8 mouse cellular contexts compared by ENCODE assay signal in the genomic region with DNA sequence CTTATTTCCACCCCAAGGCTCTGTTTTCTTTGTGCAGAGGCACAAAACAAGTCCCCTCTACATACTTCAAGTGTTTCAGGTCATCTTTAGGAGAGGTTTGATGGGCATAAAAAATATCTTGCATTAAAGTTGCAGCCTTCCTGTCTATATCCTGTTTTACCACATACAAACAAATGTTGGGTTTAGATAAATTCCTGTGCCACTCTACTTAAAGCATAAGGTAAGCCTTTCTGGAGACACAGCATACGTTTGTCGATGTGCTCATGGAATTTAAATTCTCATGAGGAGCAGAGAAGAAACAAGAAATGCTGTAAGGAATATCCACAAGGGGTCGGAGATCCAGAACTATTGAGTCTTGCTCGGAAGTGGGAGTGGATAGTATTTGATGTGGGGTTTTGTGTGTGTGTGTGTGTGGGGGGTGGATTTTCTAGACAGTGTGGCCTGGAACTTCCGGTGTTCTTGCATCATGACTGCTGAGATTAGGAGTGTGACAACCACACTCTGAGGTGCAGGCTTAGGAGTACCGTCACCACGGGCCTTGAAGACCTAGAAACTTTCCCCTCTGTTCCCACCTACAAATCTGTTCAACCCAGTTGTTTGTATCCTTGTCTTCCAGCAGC. TPM values are rescaled to one million over a fixed set of nuclear protein-coding genes. Genes with fewer than 3 reads are reported as not detected.
DNase-seq lines count a peak whose midpoint lies in the region; ATAC-seq lines count a peak whose summit lies in the region.

No protein-coding gene starts in this region.

- peaks cover 25% of the 10 kb centered on the region for H3K36me3 ChIP-seq in kidney, embryonic 15.5 days
- no peaks in the 10 kb centered on the region; the same call in 1 of the 2 replicates for H3K36me3 ChIP-seq in embryonic facial prominence, embryonic 11.5 days (replicated peaks; ENCODE audit: control insufficient read depth, insufficient read depth, low read depth, low read length)
- no peaks in the 10 kb centered on the region for H3K36me3 ChIP-seq in limb, embryonic 11.5 days (ENCODE audit: control insufficient read depth, insufficient read depth, low read length)

- no peak for ATAC-seq in kidney, embryonic 15.5 days (replicated peaks; ENCODE audit: low FRiP score)
- ATAC-seq in embryonic facial prominence, embryonic 11.5 days (replicated peaks; ENCODE audit: insufficient number of reproducible peaks, low FRiP score, low TSS enrichment, low read depth): no peak
- no peak for ATAC-seq in limb, embryonic 11.5 days (ENCODE audit: insufficient number of reproducible peaks, low FRiP score, low TSS enrichment, low read depth)

- H3K27me3 ChIP-seq in kidney, embryonic 15.5 days: no peaks in the 10 kb centered on the region
- H3K27me3 ChIP-seq in embryonic facial prominence, embryonic 11.5 days (ENCODE audit: control insufficient read depth, insufficient read depth, low read length): no peaks in the 10 kb centered on the region
- H3K27me3 ChIP-seq in limb, embryonic 11.5 days (ENCODE audit: control insufficient read depth, insufficient read depth, low read length): no peaks in the 10 kb centered on the region

- H3K9ac ChIP-seq in kidney, embryonic 15.5 days: no peak overlapping the region
- H3K9ac ChIP-seq in embryonic facial prominence, embryonic 11.5 days (replicated peaks; ENCODE audit: low read length): no peak overlapping the region
- no peak overlapping the region for H3K9ac ChIP-seq in limb, embryonic 11.5 days (ENCODE audit: low read length)

- DNase-seq in kidney, postnatal 4 days: no peak
- no peak for DNase-seq in embryonic facial prominence, embryonic 11.5 days (ENCODE audit: low spot score)
- no peak for DNase-seq in limb, embryonic 11.5 days (ENCODE audit: low spot score)
- DNase-seq in natural killer cell, adult 2 months (ENCODE audit: low spot score in 2 of 2): peak; percentile 74 to 78
- DNase-seq in urinary bladder, adult 18-20 months (ENCODE audit: low spot score in 2 of 2): no peak
- DNase-seq in layer of hippocampus, postnatal 36 days: no peak
- DNase-seq in adrenal gland, postnatal 25 days: no peak

- H3K27ac ChIP-seq in kidney, embryonic 15.5 days: no peak overlapping the region
- no peak overlapping the region for H3K27ac ChIP-seq in embryonic facial prominence, embryonic 11.5 days (replicated peaks; ENCODE audit: low read depth, low read length)
- H3K27ac ChIP-seq in limb, embryonic 11.5 days (replicated peaks; ENCODE audit: low read depth, low read length): no peak overlapping the region

- H3K4me1 ChIP-seq in kidney, embryonic 15.5 days: peaks cover 27% of the 10 kb centered on the region
- H3K4me1 ChIP-seq in embryonic facial prominence, embryonic 11.5 days (ENCODE audit: control insufficient read depth, insufficient read depth, low read length): peaks cover 3% of the 10 kb centered on the region; the same call in 1 of the 2 replicates
- peaks cover 4% of the 10 kb centered on the region; the same call in 1 of the 2 replicates for H3K4me1 ChIP-seq in limb, embryonic 11.5 days (ENCODE audit: control insufficient read depth, insufficient read depth, low read length)

- peak overlapping the region; percentile 55 for H3K4me2 ChIP-seq in kidney, embryonic 15.5 days
- 0 out of 2 replicates have a peak overlapping the region, but pooled peaks have one; percentile 39 for H3K4me2 ChIP-seq in embryonic facial prominence, embryonic 11.5 days (ENCODE audit: low read depth, low read length)
- peak overlapping the region; percentile 48 for H3K4me2 ChIP-seq in limb, embryonic 11.5 days (ENCODE audit: low read depth, severe bottlenecking)

- H3K9me3 ChIP-seq in kidney, embryonic 15.5 days (replicated peaks): no peaks in the 10 kb centered on the region
- no peaks in the 10 kb centered on the region for H3K9me3 ChIP-seq in embryonic facial prominence, embryonic 11.5 days (replicated peaks; ENCODE audit: control insufficient read depth, low read length)
- H3K9me3 ChIP-seq in limb, embryonic 11.5 days (ENCODE audit: control insufficient read depth, low read length): no peaks in the 10 kb centered on the region

- peak overlapping the region; percentile 32 for H3K4me3 ChIP-seq in kidney, embryonic 15.5 days (replicated peaks)
- H3K4me3 ChIP-seq in embryonic facial prominence, embryonic 11.5 days (ENCODE audit: low read depth, low read length): no peak overlapping the region
- peak overlapping the region; percentile 20; the same call in 1 of the 2 replicates for H3K4me3 ChIP-seq in limb, embryonic 11.5 days (ENCODE audit: low read depth, low read length)

- whole genome bisulfite sequencing in kidney, embryonic 15.5 days: 84% methylated on average over 7 of the region's 7 CpGs
- WGBS in embryonic facial prominence, embryonic 11.5 days: 90% methylated on average over 7 of the region's 7 CpGs
- 92% methylated on average over 7 of the region's 7 CpGs for WGBS in limb, embryonic 11.5 days

RNA-seq across cellular contexts. Expression of a gene that starts 1.7 kb away (rescaled TPM):
- polyA plus RNA-seq in kidney, embryonic 15.5 days (2015; fragmentation: Nextera tagmentation; extraction: Ambion mirVana): 14.5 and 15.5 TPM in 2 replicates
- 13.2 and 15.1 TPM in 2 replicates for polyA plus RNA-seq in embryonic facial prominence, embryonic 11.5 days (2014; fragmentation: Nextera tagmentation; extraction: Ambion mirVana)
- 12.8 and 13.3 TPM in 2 replicates for polyA plus RNA-seq in limb, embryonic 11.5 days (2014; fragmentation: Nextera tagmentation; extraction: Ambion mirVana)
- total RNA-seq in layer of hippocampus, postnatal 36 days (2021): 10 to 100 TPM; 16.8 to 18.1 TPM
- total RNA-seq in adrenal gland, postnatal 25 days (2021): 13.8 and 14.8 TPM in 2 replicates

RNA-seq across cellular contexts. Expression of a gene that starts 1.7 kb away (rescaled TPM):
- polyA plus RNA-seq in kidney, embryonic 15.5 days (2015; fragmentation: Nextera tagmentation; extraction: Ambion mirVana): 67.7 and 71.6 TPM in 2 replicates
- polyA plus RNA-seq in embryonic facial prominence, embryonic 11.5 days (2014; fragmentation: Nextera tagmentation; extraction: Ambion mirVana): 71.8 and 84.0 TPM in 2 replicates
- polyA plus RNA-seq in limb, embryonic 11.5 days (2014; fragmentation: Nextera tagmentation; extraction: Ambion mirVana): 67.7 and 76.8 TPM in 2 replicates
- total RNA-seq in layer of hippocampus, postnatal 36 days (2021): 10 to 100 TPM; 49.5 to 50.4 TPM
- total RNA-seq in adrenal gland, postnatal 25 days (2021): 35.1 and 40.6 TPM in 2 replicates

RNA-seq across cellular contexts. Expression of a gene that starts 6.6 kb away (rescaled TPM):
- 2.7 and 2.9 TPM in 2 replicates for polyA plus RNA-seq in kidney, embryonic 15.5 days (2015; fragmentation: Nextera tagmentation; extraction: Ambion mirVana)
- polyA plus RNA-seq in embryonic facial prominence, embryonic 11.5 days (2014; fragmentation: Nextera tagmentation; extraction: Ambion mirVana): 2.0 and 2.5 TPM in 2 replicates
- 1.6 TPM in 2 replicates for polyA plus RNA-seq in limb, embryonic 11.5 days (2014; fragmentation: Nextera tagmentation; extraction: Ambion mirVana)
- total RNA-seq in layer of hippocampus, postnatal 36 days (2021): 1 to 10 TPM; 1.2 to 1.6 TPM
- total RNA-seq in adrenal gland, postnatal 25 days (2021): 1.1 TPM in 1 of 2 replicates, not detected in the other

RNA-seq across cellular contexts. Expression of a gene that starts 11.3 kb away (rescaled TPM):
- 0.93 and 1.9 TPM in 2 replicates for polyA plus RNA-seq in kidney, embryonic 15.5 days (2015; fragmentation: Nextera tagmentation; extraction: Ambion mirVana)
- polyA plus RNA-seq in embryonic facial prominence, embryonic 11.5 days (2014; fragmentation: Nextera tagmentation; extraction: Ambion mirVana): 0.28 and 0.42 TPM in 2 replicates
- polyA plus RNA-seq in limb, embryonic 11.5 days (2014; fragmentation: Nextera tagmentation; extraction: Ambion mirVana): 0.72 and 0.88 TPM in 2 replicates
- total RNA-seq in layer of hippocampus, postnatal 36 days (2021): 1 to 10 TPM in 1 of 2 experiments, under 1 TPM in 1; 0.96 to 1.1 TPM
- 1.0 and 1.1 TPM in 2 replicates for total RNA-seq in adrenal gland, postnatal 25 days (2021)

RNA-seq across cellular contexts. Expression of a gene that starts 24.7 kb away (rescaled TPM):
- 3.9 and 4.5 TPM in 2 replicates for polyA plus RNA-seq in kidney, embryonic 15.5 days (2015; fragmentation: Nextera tagmentation; extraction: Ambion mirVana)
- 8.6 and 9.5 TPM in 2 replicates for polyA plus RNA-seq in embryonic facial prominence, embryonic 11.5 days (2014; fragmentation: Nextera tagmentation; extraction: Ambion mirVana)
- polyA plus RNA-seq in limb, embryonic 11.5 days (2014; fragmentation: Nextera tagmentation; extraction: Ambion mirVana): 12.8 and 15.2 TPM in 2 replicates
- total RNA-seq in layer of hippocampus, postnatal 36 days (2021): 10 to 100 TPM; 36.1 to 41.0 TPM
- total RNA-seq in adrenal gland, postnatal 25 days (2021): 3.9 and 5.0 TPM in 2 replicates

Comparison
In these comparisons a context has a peak if more than half of its experiments do, and no peak if none do; other contexts are left out.
1. DNase-seq: peak in natural killer cell, adult 2 months (2 of 2); none in kidney, postnatal 4 days (0 of 2), embryonic facial prominence, embryonic 11.5 days (single experiment), limb, embryonic 11.5 days (single experiment), urinary bladder, adult 18-20 months (0 of 2), layer of hippocampus, postnatal 36 days (0 of 2) and adrenal gland, postnatal 25 days (single experiment).
2. Peak in every context shown above with its lines, with median percentiles within 50 percentile points of each other: H3K4me2 ChIP-seq.